Mouse (Mus musculus) spleen, adult 2 months (tissue): ENCODE results near the gene Zmiz2.

Experiments used
- CTCF ChIP-seq: fragments of 200-500 bp; IDR thresholded peaks from 2 replicates; pipeline ENCODE4 v1.5.1; 2011; ENCODE audit warnings: mild to moderate bottlenecking, inconsistent platforms; ENCODE audit not compliant: insufficient read depth, insufficient read length, insufficient replicate concordance; ENCODE audit errors: extremely low read depth
- POLR2A ChIP-seq: fragments of 200-500 bp; IDR thresholded peaks from 2 replicates; pipeline ENCODE4 v1.6.1; 2011; ENCODE audit warnings: low read depth, low read length, inconsistent platforms

DNA sequence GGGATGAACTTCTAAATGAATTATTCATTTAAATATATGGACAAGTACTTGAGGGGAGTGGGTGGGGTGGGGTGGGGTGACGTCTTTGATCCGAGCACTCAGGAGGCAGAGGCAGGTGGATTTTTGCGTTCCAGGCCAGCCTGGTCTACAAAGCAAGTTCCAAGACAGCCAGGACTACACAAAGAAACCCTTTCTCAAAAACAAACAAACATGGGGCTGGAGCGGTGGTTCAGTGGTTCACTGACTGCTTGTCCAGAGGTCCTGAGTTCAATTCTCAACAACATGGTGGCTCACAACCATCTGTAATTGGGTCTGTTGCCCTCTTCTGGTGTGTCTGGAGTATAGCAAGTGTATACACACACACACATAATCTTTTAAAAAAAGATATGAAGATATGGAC, 56.6 kb downstream of the Zmiz2 start:
- no peak for TF ChIP-seq POLR2A
- no peak for TF ChIP-seq CTCF
